Mouse (Mus musculus): ENCODE measurements around the gene Mcam. TPM values are rescaled to one million over a fixed set of nuclear protein-coding genes. Genes with fewer than 3 reads are reported as not detected.
A peak's percentile ranks its signal among the peaks of the same experiment; 100 is the strongest.

Gene Mcam
- under 1 TPM in 1 of 3 experiments, not detected in 2; 0.69 TPM for polyA plus RNA-seq (2017; shearing (Covaris generic))

- ATAC-seq: no peak
These were observed at the start of gene Mcam for GRCm38 (mm10) chr9:44134101-44134850. Gene Mcam, plus strand, starts transcription at chr9:44134469.

GRCm38 (mm10) chr9:44084659-44085229 lies 49.5 kb upstream of the Mcam start:
- peak; percentile 14 for ATAC-seq

DNA sequence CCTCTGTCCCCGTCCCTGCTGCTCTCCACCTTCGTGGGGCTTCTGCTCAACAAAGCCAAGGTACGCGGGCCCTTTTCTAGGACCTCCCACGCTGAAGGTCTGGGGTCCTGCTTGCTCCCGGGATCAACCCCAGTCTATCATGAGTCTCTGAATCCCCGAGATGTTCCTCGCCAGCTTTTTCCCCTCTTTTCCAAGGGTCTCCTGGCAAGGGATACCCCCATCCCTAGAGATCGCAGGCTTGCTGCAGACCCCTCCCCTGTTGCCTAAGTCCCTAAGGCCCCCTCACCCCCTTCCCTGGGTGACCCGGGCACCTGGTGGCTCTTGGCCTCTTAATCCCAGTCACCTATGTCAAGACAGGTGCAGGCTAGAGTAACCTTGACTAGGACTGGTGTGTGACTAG lies 49.0 kb upstream of the Mcam start:
- no peak for ATAC-seq

GRCm38 (mm10) chr9:44085741-44086665 lies 48.3 kb upstream of the Mcam start:
- ATAC-seq: no peak

DNA sequence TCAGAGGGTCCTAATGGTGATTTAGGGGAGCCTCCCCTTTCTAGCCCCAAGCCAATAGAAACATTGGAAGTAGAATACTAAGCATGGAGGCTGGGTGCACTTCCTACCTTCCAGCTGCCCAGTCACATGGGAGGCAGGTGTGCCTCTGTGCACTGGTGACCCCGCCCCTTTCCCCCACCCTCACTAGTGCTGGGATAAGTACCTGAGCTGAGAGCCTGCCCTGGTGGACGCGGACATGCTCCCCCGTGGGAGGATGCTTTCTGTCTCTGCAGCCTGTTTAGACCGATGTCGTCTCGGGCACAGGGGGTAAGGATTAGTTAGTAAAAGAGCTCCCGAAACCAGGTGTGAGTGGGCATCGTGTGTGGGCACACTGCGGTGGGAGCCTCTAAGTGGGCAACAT lies 47.3 kb upstream of the Mcam start:
- no peak for ATAC-seq

GRCm38 (mm10) chr9:44087761-44088455 lies 46.4 kb upstream of the Mcam start:
- ATAC-seq: no peak

- no peak for ATAC-seq
These were observed 45.2 kb upstream of the Mcam start for GRCm38 (mm10) chr9:44088877-44089608.

DNA sequence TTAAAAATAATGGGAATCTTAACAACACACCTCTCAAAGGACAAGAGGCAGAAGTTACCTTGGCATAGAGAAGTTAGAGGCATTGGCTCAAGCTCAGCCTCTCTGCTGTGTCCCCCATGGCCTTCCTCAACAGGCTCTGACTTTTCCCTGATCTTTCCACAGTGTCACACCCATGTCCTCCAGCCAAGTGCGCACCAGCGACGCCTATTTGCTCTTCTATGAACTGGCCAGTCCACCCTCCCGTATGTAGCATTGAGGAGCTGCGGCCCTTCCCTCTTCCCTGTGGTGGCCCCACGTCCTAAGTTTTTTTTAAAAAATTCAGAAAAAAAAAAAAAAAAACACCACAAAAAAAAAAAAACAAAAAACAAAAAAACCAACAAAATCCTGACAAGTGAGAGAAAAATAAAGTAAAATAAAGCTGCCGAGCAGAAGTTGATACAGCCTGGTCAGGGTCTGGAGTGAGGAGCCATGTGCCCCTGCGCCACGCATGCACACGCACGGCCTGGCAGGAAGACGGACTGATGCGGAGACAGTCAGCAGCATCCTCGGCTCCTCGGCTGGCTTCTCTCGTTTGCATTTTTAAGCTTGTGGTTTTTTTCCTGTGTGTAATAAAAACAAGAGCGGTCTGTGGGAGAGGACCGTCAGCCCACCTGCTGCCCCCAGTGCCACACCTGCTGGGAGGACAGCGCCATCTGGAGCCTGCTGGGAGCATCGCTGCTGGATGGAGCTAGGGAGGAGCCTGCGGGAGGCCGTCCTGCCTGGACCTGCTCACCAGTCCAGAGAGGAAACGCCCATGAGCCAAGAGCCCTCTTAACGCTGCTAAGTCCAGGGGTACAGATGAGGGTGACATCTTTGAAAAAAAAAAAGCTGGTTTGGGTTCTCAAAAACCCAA lies 40.4 kb upstream of the Mcam start:
- ATAC-seq: no peak

- no peak for ATAC-seq
These were observed 39.5 kb upstream of the Mcam start for GRCm38 (mm10) chr9:44094737-44095136.

DNA sequence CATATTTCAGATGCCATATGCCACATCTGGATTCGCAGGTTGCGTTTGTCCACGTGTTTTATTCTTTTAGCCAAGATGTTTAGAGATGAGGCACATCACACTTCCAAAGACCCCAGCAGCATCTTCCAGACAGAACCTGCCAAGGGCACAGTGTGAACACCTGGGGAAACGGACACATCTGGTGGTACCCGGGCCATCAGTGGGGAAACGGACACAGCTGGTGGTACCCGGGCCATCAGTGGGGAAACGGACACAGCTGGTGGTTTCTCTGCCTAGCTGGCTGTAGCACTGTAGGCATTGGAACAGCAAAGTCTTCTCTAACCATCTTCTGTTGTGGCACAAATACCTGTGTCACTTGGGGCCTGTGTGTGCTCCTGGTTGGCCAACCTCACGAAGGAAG lies 38.5 kb upstream of the Mcam start:
- ATAC-seq: no peak

DNA sequence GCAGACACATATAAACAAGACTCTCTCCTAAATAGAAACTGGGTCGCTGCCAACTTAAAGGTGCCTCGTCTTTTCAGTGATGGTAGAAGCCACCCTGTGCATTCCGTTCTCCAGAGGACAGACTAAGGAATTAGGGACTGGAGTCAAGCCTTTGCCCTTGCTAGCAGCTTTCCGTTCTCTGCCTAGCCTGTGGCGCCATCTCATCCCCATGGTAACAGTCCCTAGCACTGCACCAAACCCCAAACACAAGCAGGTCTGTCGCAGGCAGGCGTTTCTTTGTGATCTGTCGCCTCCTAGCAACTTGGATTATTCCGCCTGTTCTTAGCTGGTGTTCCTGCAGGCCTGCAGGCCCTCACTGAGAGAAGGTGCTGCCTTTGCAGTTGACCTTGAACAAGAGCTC lies 37.7 kb upstream of the Mcam start:
- ATAC-seq: no peak

DNA sequence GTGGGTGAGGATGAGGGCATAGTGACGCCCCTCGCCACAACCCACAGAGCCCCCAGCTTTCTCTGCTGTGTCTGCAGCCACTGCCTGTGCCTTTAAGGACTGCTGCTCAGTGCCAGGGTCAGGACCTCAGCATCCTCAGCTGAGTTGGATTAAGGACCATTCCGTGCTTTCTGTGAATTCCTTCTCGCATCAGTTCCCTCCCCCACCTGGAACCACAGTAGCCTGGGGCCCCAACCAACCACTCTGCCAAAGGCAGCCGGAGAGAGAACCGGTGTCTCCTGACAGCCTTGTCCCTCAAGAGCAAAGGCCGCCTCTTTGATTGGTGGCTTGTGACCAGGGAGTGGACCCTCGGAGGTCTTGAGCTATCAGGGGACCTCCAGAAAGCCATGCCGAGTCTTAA lies 32.8 kb upstream of the Mcam start, which contains the start of gene Mfrp:
Gene Mfrp, plus strand, starts transcription at position 240 of the 400 bp plus-strand sequence.
- ATAC-seq: no peak

DNA sequence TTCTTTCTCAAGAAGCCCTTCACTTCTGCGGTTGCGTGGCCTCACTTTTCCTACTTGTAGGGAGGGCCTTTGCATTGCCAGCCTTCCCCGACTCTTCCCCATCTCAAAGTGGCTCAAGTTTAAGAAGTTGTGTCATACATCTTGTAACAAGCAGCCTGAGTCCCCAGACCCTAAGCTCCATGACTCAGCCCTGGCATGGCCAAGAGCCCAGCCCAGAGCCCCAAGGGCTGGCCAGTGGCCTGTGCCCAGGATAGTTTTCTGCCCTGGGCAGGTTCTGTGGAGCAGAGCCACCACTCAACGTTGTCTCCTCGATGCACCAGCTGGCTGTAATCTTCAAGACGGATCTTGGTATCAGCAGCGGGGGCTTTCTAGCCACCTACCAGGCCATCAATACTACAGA lies 29.4 kb upstream of the Mcam start:
- ATAC-seq: no peak

- ATAC-seq: no peak
These were observed 28.5 kb upstream of the Mcam start for GRCm38 (mm10) chr9:44105781-44106180.

DNA sequence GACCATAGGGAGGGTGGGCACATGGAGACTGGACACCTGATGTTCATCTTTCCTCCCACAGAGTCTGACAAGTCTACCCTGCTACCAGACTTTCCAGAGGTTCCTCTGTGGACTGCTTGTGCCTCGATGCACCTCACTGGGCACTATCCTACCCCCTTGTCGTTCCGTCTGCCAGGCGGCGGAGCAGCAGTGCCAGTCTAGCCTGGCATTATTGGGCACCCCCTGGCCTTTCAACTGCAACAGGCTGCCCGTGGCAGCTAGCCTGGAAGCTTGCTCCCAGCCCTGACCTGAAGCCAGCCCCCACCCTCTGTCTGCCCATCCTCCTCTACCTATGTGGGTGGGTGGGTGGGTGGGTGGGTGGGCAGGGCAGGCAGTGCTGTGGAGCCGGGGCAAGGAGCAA lies 28.1 kb upstream of the Mcam start:
- ATAC-seq: no peak

GRCm38 (mm10) chr9:44106596-44106995 lies 27.7 kb upstream of the Mcam start:
- no peak for ATAC-seq

- no peak for ATAC-seq
These were observed 27.2 kb upstream of the Mcam start, which contains the start of gene C1qtnf5 for GRCm38 (mm10) chr9:44107110-44107509. Gene C1qtnf5, plus strand, starts transcription at chr9:44107245.

DNA sequence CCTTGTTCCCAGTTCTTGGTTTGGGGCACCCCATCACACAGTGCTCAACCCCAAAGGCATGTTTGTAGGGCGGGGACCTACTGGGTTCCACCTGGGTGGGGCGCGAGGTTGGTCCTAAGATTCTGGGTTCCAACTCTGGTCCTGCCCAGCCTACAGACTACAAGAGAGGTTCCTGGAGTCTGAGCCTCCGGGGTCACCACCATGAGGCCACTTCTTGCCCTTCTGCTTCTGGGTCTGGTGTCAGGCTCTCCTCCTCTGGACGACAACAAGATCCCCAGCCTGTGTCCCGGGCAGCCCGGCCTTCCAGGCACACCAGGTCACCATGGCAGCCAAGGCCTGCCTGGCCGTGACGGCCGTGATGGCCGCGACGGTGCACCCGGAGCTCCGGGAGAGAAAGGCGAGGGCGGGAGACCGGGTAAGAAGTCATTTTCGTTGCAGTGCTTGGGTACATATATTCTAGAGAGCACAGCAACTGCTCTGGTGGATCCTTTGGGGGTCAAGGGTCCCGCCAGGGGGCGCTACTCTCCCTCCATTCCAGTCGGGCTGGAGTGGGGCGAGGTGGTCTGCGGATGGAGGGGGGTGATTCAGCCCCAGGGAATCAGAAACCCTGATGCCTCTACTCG lies 26.6 kb upstream of the Mcam start:
- ATAC-seq: no peak

DNA sequence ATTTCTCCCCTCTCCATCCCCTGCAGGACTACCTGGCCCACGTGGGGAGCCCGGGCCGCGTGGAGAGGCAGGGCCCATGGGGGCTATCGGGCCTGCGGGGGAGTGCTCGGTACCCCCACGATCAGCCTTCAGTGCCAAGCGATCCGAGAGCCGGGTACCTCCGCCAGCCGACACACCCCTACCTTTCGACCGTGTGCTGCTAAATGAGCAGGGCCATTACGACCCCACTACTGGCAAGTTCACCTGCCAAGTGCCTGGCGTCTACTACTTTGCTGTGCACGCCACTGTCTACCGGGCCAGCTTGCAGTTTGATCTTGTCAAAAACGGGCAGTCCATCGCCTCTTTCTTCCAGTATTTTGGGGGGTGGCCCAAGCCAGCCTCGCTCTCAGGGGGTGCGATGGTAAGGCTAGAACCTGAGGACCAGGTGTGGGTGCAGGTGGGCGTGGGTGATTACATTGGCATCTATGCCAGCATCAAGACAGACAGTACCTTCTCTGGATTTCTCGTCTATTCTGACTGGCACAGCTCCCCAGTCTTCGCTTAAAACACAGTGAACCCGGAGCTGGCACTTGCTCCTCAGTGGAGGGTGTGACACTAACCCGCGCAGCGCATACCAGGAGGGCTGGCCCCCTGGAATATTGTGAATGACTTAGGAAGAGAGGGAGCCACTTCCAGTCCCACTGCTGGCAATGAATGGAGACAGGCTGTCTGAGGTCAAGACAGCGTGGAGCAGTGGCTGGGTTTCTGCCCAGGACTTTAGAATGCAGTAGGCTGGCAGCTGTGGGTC lies 25.8 kb upstream of the Mcam start:
- no peak for ATAC-seq

Data from inflammation-experienced regulatory T-cells, adult 6 months (primary cell).